Mouse (Mus musculus) midbrain, postnatal 0 days (tissue): ENCODE measurements around the gene Scp2. TPM values are rescaled to one million over a fixed set of nuclear protein-coding genes. Genes with fewer than 3 reads are reported as not detected.

Source experiments
- ATAC-seq: fragments of 200-750 bp; cut with Nextera tagmentation; 2 replicates; pipeline ENCODE4 v1.8.0; 2017; ENCODE audit warnings: moderate number of reproducible peaks, mild to moderate bottlenecking, moderate TSS enrichment, moderate library complexity; ENCODE audit not compliant: low FRiP score
- DNase-seq: peaks from one replicate; pipeline ENCODE4 v3.0.0-alpha.2; 2015; ENCODE audit warnings: low spot score
- H3K27ac ChIP-seq: fragments of 300-500 bp; sonication (generic); 2 replicates; pipeline ENCODE4 v1.5.1; 2014; ENCODE audit warnings: low read depth, mild to moderate bottlenecking, low read length, mixed read lengths
- H3K27me3 ChIP-seq: fragments of 300-500 bp; sonication (generic); 2 replicates; pipeline ENCODE4 v1.6.1; 2014; ENCODE audit warnings: low read length, control low read depth, mixed read lengths; ENCODE audit not compliant: insufficient read depth
- H3K36me3 ChIP-seq: fragments of 300-500 bp; sonication (generic); 2 replicates; pipeline ENCODE4 v1.6.1; 2014; ENCODE audit warnings: low read length, control low read depth, mixed read lengths; ENCODE audit not compliant: insufficient read depth
- H3K4me1 ChIP-seq: fragments of 300-500 bp; sonication (generic); 2 replicates; pipeline ENCODE4 v1.6.1; 2014; ENCODE audit warnings: mild to moderate bottlenecking, control low read depth, antibody characterized with exemption, low read length, mixed read lengths; ENCODE audit not compliant: insufficient read depth
- H3K4me2 ChIP-seq: fragments of 300-500 bp; sonication (generic); 2 replicates; pipeline ENCODE4 v1.6.1; 2014; ENCODE audit warnings: low read depth, mild to moderate bottlenecking, low read length, mixed read lengths; ENCODE audit not compliant: poor library complexity, severe bottlenecking
- H3K4me3 ChIP-seq: fragments of 300-500 bp; sonication (generic); 2 replicates; pipeline ENCODE4 v1.5.1; 2014; ENCODE audit warnings: low read depth, mild to moderate bottlenecking, low read length, moderate library complexity
- H3K9ac ChIP-seq: fragments of 300-500 bp; sonication (generic); replicated peaks from 2 replicates; pipeline ENCODE4 v1.6.1; 2014; ENCODE audit warnings: mild to moderate bottlenecking, low read length, moderate library complexity, mixed read lengths; ENCODE audit not compliant: poor library complexity, severe bottlenecking
- H3K9me3 ChIP-seq: fragments of 300-500 bp; sonication (generic); 2 replicates; pipeline ENCODE4 v1.6.1; 2016; ENCODE audit warnings: low read length, control low read depth
- CTCF ChIP-seq: IDR thresholded peaks from 2 replicates; pipeline ENCODE4 v1.5.1; 2016; ENCODE audit warnings: antibody characterized with exemption, mild to moderate bottlenecking
- WGBS: fragments of 180-500 bp; shearing (Covaris S2); extraction: QIAGEN DNeasy Blood & Tissue Kit; methylation state at CpG from one replicate; pipeline ENCODE4 v1.1.7; 2014; 5-methylcytosine and 5-hydroxymethylcytosine counted together
- polyA plus RNA-seq: library from polyadenylated mRNA; unstranded; fragments of >200 nt; fragmentation: Nextera tagmentation; extraction: Ambion mirVana; gene quantifications from 2 replicates; pipeline ENCODE4 v1.2.1, GENCODE M21; 2015
- total RNA-seq: library from RNA; depleted of rRNA; stranded (reverse); fragments of >200 nt; gene quantifications from 2 replicates; pipeline ENCODE4 v1.2.3, GENCODE M21; 2014

Scp2 gene
- total and polyA plus RNA-seq, 2 experiments from 2014 or later: 133 to 202 TPM

- Histone ChIP-seq H3K36me3 (no peaks in the 10 kb centered on the region), H3K27ac (no peak overlapping the region), H3K9ac (no peak overlapping the region), H3K9me3 (no peaks in the 10 kb centered on the region), H3K4me1 (no peaks in the 10 kb centered on the region), H3K27me3 (no peaks in the 10 kb centered on the region), H3K4me3 (no peak overlapping the region), H3K4me2 (no peak overlapping the region)
- no peak for ATAC-seq
- 0 out of 2 replicates have a peak, but pooled peaks have one; percentile 9 for TF ChIP-seq CTCF
- DNase-seq: no peak
- 62% methylated on average over 14 of the region's 14 CpGs for WGBS
Observed at GRCm38 (mm10) chr4:108015067-108015765, 129.6 kb downstream of the Scp2 start.

DNA sequence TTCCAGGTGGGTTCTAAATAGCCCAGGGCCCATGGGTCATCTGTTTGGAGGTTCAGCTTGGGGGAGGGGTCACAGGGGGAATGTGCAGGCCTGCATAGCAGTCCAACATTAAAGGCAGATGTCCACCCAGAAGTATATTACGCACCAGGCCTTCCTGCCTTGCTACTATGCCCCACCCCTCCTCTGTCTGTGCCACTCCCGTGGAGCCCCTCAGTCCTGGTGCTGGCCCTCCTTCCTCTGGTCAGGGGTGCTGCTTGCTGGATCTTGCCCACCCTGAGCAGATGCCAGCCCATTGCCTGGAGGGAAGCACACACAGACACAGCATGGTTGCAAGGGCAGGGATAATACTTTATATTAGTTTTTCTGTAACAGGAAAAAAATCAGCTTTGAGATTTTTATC lies 130.3 kb downstream of the Scp2 start:
- Histone ChIP-seq H3K9me3 (no peaks in the 10 kb centered on the region), H3K36me3 (no peaks in the 10 kb centered on the region), H3K4me1 (no peaks in the 10 kb centered on the region), H3K27me3 (no peaks in the 10 kb centered on the region), H3K4me3 (no peak overlapping the region), H3K4me2 (no peak overlapping the region), H3K27ac (no peak overlapping the region), H3K9ac (no peak overlapping the region)
- DNase-seq (no peak), ATAC-seq (no peak)
- TF ChIP-seq CTCF: no peak
- whole genome bisulfite sequencing: 73% methylated on average over 2 of the region's 2 CpGs

DNA sequence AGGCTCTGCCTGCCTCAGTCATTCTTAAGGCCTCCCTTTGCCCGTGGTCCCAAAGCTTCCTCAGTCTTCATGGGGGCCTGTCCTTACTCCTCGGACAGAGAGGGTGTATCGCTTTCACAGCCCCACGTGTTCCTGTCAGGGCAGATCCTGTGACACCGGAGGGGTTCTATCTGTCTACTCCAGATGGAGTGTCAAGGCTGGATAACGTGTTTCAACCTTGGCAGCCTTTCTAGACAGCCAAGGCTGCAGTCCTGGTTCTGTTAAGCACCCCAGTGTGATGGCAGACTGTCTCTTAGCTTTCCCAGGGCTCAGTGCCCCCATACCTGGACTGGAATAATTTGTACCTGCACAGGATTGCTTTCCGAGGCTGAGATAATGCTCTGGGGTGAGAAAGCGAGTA lies 136.3 kb downstream of the Scp2 start:
- Histone ChIP-seq H3K27me3 (no peaks in the 10 kb centered on the region), H3K36me3 (no peaks in the 10 kb centered on the region), H3K4me1 (no peaks in the 10 kb centered on the region), H3K4me3 (no peak overlapping the region), H3K9me3 (no peaks in the 10 kb centered on the region), H3K27ac (no peak overlapping the region), H3K9ac (no peak overlapping the region), H3K4me2 (no peak overlapping the region)
- TF ChIP-seq CTCF: no peak
- 84% methylated on average over 8 of the region's 8 CpGs for WGBS
- no peak for DNase-seq
- ATAC-seq: no peak

DNA sequence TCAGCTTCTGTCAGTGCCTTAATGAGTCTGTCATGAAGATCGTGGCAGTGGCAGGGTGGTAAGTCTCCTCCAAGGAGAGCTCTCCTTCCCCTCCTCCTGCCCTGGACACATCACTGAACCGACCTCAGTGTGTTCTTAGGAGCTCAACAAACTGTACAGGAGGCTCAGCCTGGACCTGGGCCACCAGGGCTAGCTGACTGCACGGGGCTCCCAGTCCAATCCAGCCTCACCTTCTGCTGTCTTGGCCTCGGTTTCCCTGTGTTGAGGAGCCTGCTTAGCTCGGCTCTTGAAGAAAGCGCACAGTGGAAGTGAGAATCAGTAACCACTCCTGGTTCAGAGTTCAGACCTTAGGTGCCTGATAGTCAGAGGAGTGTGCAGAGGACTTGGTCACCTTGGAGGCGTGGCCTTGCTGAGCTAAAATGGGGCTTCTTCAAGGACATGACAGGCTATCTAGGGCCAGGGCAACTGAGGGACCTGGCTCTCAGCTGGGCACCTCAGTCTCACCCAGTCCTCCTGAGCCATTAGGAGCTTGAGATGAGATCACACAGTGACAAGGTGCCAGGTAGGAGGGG lies 137.2 kb downstream of the Scp2 start:
- no peaks in the 10 kb centered on the region for H3K36me3 ChIP-seq
- H3K9ac ChIP-seq: no peak overlapping the region
- no peak overlapping the region for H3K27ac ChIP-seq
- no peak for ATAC-seq
- H3K9me3 ChIP-seq: no peaks in the 10 kb centered on the region
- DNase-seq: no peak
- H3K4me3 ChIP-seq: no peak overlapping the region
- H3K4me1 ChIP-seq: no peaks in the 10 kb centered on the region
- H3K4me2 ChIP-seq: no peak overlapping the region
- WGBS: 79% methylated on average over 7 of the region's 7 CpGs
- no peaks in the 10 kb centered on the region for H3K27me3 ChIP-seq
- TF ChIP-seq CTCF: no peak

GRCm38 (mm10) chr4:108005328-108005727 lies 139.5 kb downstream of the Scp2 start:
- Histone ChIP-seq H3K36me3 (no peaks in the 10 kb centered on the region), H3K27ac (no peak overlapping the region), H3K9ac (no peak overlapping the region), H3K27me3 (no peaks in the 10 kb centered on the region), H3K4me3 (no peak overlapping the region), H3K9me3 (no peaks in the 10 kb centered on the region), H3K4me2 (no peak overlapping the region), H3K4me1 (no peaks in the 10 kb centered on the region)
- TF ChIP-seq CTCF: no peak
- ATAC-seq (no peak), DNase-seq (peak; percentile 72)
- WGBS: 50% methylated on average over 7 of the region's 7 CpGs

GRCm38 (mm10) chr4:107999380-107999779 lies 145.4 kb downstream of the Scp2 start:
- ATAC-seq (no peak), DNase-seq (no peak)
- no peak overlapping the region for H3K4me2 ChIP-seq
- no peaks in the 10 kb centered on the region for H3K36me3 ChIP-seq
- no peaks in the 10 kb centered on the region for H3K27me3 ChIP-seq
- H3K4me1 ChIP-seq: no peaks in the 10 kb centered on the region
- 0 out of 2 replicates have a peak, but pooled peaks cover 8% of the 10 kb centered on the region for H3K9me3 ChIP-seq
- TF ChIP-seq CTCF: no peak
- H3K27ac ChIP-seq: no peak overlapping the region
- 81% methylated on average over 1 of the region's 1 CpGs for WGBS
- H3K4me3 ChIP-seq: no peak overlapping the region
- H3K9ac ChIP-seq: no peak overlapping the region
